11 mouse cellular contexts compared by ENCODE assay signal in the genomic region with DNA sequence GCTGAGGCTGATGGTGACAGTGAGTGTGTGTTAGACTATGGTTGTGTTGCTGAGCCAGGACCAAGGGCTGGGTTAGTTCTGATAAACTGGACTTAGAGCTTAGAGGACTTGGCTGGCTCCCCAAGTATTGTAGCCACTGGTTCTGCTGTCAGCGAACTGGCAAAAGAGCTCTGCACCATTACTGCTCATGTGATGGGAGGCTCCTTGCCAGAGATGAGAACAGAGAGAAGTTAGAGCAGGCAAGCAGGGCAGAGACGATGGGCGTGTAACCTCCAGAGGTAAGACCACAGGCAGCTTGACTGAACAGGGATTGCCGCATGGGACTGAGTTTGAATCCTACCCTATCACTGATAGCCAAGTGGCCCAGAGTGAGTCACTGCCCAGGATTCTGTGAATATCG. TPM values are rescaled to one million over a fixed set of nuclear protein-coding genes. Genes with fewer than 3 reads are reported as not detected.
DNase-seq lines count a peak whose midpoint lies in the region; ATAC-seq lines count a peak whose summit lies in the region.
"Had no signal": no experiment of that assay in that cellular context is flagged by ENCODE, and none has a peak within 500 bp of the region (broad histone marks: within the 10 kb centered on the region; RNA-seq: fewer than 3 reads in every experiment).

No protein-coding gene starts in this region.

- WGBS in hindbrain, embryonic 13.5 days, result 94% methylated on average over 5 of the region's 5 CpGs
- 88% methylated on average over 5 of the region's 5 CpGs for WGBS in hindbrain, embryonic 16.5 days
- 76% methylated on average over 5 of the region's 5 CpGs for WGBS in liver, embryonic 13.5 days (ENCODE audit: insufficient replicate concordance)
- WGBS in liver, embryonic 12.5 days (ENCODE audit: insufficient replicate concordance), result 76% methylated on average over 5 of the region's 5 CpGs
- 95% methylated on average over 5 of the region's 5 CpGs for WGBS in kidney, embryonic 15.5 days

- H3K4me1 ChIP-seq in hindbrain, embryonic 13.5 days (replicated peaks), result peaks cover 24% of the 10 kb centered on the region
- peaks cover 8% of the 10 kb centered on the region for H3K4me1 ChIP-seq in hindbrain, embryonic 16.5 days (ENCODE audit: control insufficient read depth, insufficient read depth, low read depth, low read length)
- peaks cover 34% of the 10 kb centered on the region for H3K4me1 ChIP-seq in liver, embryonic 13.5 days (replicated peaks)
- H3K4me1 ChIP-seq in liver, embryonic 12.5 days, result peaks cover 34% of the 10 kb centered on the region
- H3K4me1 ChIP-seq in kidney, embryonic 15.5 days, result peaks cover 33% of the 10 kb centered on the region

- H3K9me3 ChIP-seq in hindbrain, embryonic 13.5 days, result no peaks in the 10 kb centered on the region
- H3K9me3 ChIP-seq in hindbrain, embryonic 16.5 days (ENCODE audit: control insufficient read depth, low read length), result no peaks in the 10 kb centered on the region
- H3K9me3 ChIP-seq in liver, embryonic 13.5 days (replicated peaks), result no peaks in the 10 kb centered on the region
- no peaks in the 10 kb centered on the region for H3K9me3 ChIP-seq in liver, embryonic 12.5 days (replicated peaks)
- H3K9me3 ChIP-seq in kidney, embryonic 15.5 days (replicated peaks), result no peaks in the 10 kb centered on the region
- H3K9me3 ChIP-seq: megakaryocyte, embryonic 14.5 days had no signal

- DNase-seq in liver, embryonic 13.5 days, result no peak
- DNase-seq in heart, adult 9 months (ENCODE audit: low spot score in 2 of 2), result peak; percentile 57 to 66
- DNase-seq in ovary, adult 18-20 months (ENCODE audit: low spot score), result no peak
- DNase-seq: adrenal gland, postnatal 10 days had no signal

- H3K4me3 ChIP-seq in hindbrain, embryonic 13.5 days, result no peak overlapping the region
- H3K4me3 ChIP-seq in hindbrain, embryonic 16.5 days (ENCODE audit: low read length), result no peak overlapping the region
- H3K4me3 ChIP-seq in liver, embryonic 13.5 days (replicated peaks), result no peak overlapping the region
- no peak overlapping the region for H3K4me3 ChIP-seq in liver, embryonic 12.5 days
- no peak overlapping the region for H3K4me3 ChIP-seq in kidney, embryonic 15.5 days (replicated peaks)

- no peaks in the 10 kb centered on the region for H3K27me3 ChIP-seq in hindbrain, embryonic 13.5 days
- H3K27me3 ChIP-seq in hindbrain, embryonic 16.5 days (replicated peaks; ENCODE audit: control insufficient read depth, insufficient read depth, low read length), result no peaks in the 10 kb centered on the region
- H3K27me3 ChIP-seq in liver, embryonic 13.5 days, result no peaks in the 10 kb centered on the region
- no peaks in the 10 kb centered on the region for H3K27me3 ChIP-seq in liver, embryonic 12.5 days (replicated peaks)
- no peaks in the 10 kb centered on the region for H3K27me3 ChIP-seq in kidney, embryonic 15.5 days
- H3K27me3 ChIP-seq: megakaryocyte, embryonic 14.5 days; Patski had no signal

- H3K27ac ChIP-seq in hindbrain, embryonic 13.5 days, result peak overlapping the region; percentile 20; the same call in 1 of the 2 replicates
- no peak overlapping the region for H3K27ac ChIP-seq in hindbrain, embryonic 16.5 days (ENCODE audit: low read depth, low read length)
- H3K27ac ChIP-seq in liver, embryonic 13.5 days, result peak overlapping the region; percentile 29; the same call in 1 of the 2 replicates
- H3K27ac ChIP-seq in liver, embryonic 12.5 days, result no peak overlapping the region
- peak overlapping the region; percentile 93; the same call in 1 of the 2 replicates for H3K27ac ChIP-seq in kidney, embryonic 15.5 days

- no peak for ATAC-seq in hindbrain, embryonic 13.5 days (ENCODE audit: low FRiP score)
- no peak for ATAC-seq in hindbrain, embryonic 16.5 days
- ATAC-seq in liver, embryonic 13.5 days (ENCODE audit: low read depth), result no peak
- ATAC-seq in liver, embryonic 12.5 days, result no peak
- ATAC-seq in kidney, embryonic 15.5 days (replicated peaks; ENCODE audit: low FRiP score), result no peak
- ATAC-seq in erythroblast, adult 5-6 weeks (replicated peaks; ENCODE audit: low FRiP score, poor library complexity, severe bottlenecking), result no peak
- ATAC-seq: Patski had no signal

- H3K4me2 ChIP-seq in hindbrain, embryonic 13.5 days, result no peak overlapping the region
- H3K4me2 ChIP-seq in hindbrain, embryonic 16.5 days (ENCODE audit: low read length), result no peak overlapping the region
- no peak overlapping the region for H3K4me2 ChIP-seq in liver, embryonic 13.5 days
- H3K4me2 ChIP-seq in liver, embryonic 12.5 days, result no peak overlapping the region
- H3K4me2 ChIP-seq in kidney, embryonic 15.5 days, result no peak overlapping the region

- H3K36me3 ChIP-seq in hindbrain, embryonic 13.5 days, result peaks cover 29% of the 10 kb centered on the region
- no peaks in the 10 kb centered on the region for H3K36me3 ChIP-seq in hindbrain, embryonic 16.5 days (ENCODE audit: control insufficient read depth, insufficient read depth, low read length)
- H3K36me3 ChIP-seq in liver, embryonic 13.5 days, result no peaks in the 10 kb centered on the region
- H3K36me3 ChIP-seq in liver, embryonic 12.5 days, result no peaks in the 10 kb centered on the region
- no peaks in the 10 kb centered on the region for H3K36me3 ChIP-seq in kidney, embryonic 15.5 days

- H3K9ac ChIP-seq in hindbrain, embryonic 13.5 days, result no peak overlapping the region
- no peak overlapping the region for H3K9ac ChIP-seq in hindbrain, embryonic 16.5 days (ENCODE audit: low read depth, low read length)
- H3K9ac ChIP-seq in liver, embryonic 13.5 days, result no peak overlapping the region
- no peak overlapping the region for H3K9ac ChIP-seq in liver, embryonic 12.5 days
- H3K9ac ChIP-seq in kidney, embryonic 15.5 days, result no peak overlapping the region

RNA-seq across cellular contexts. Expression of a gene that starts 51.6 kb away (rescaled TPM):
- polyA plus RNA-seq in hindbrain, embryonic 13.5 days (2015; fragmentation: Nextera tagmentation; extraction: Ambion mirVana), result 46.1 and 48.6 TPM in 2 replicates
- polyA plus RNA-seq in hindbrain, embryonic 16.5 days (2015; fragmentation: Nextera tagmentation; extraction: Ambion mirVana), result 42.6 and 47.6 TPM in 2 replicates
- polyA plus RNA-seq in liver, embryonic 13.5 days (2015; fragmentation: Nextera tagmentation; extraction: Ambion mirVana), result 2.6 and 3.7 TPM in 2 replicates
- polyA plus RNA-seq in liver, embryonic 12.5 days (2016; fragmentation: Nextera tagmentation; extraction: Ambion mirVana), result 3.9 and 4.2 TPM in 2 replicates
- 13.3 and 14.6 TPM in 2 replicates for polyA plus RNA-seq in kidney, embryonic 15.5 days (2015; fragmentation: Nextera tagmentation; extraction: Ambion mirVana)
- total RNA-seq in erythroblast, adult 5-6 weeks (2015; ENCODE audit: low replicate concordance), result 0.63 and 1.3 TPM in 2 replicates
- total RNA-seq in erythroblast, adult 5-6 weeks (2017; ENCODE audit: low replicate concordance), result 0.56 and 1.1 TPM in 2 replicates

Comparison
In these comparisons a context has a peak if more than half of its experiments do, and no peak if none do; other contexts are left out.
1. H3K27ac ChIP-seq: peak in hindbrain, embryonic 13.5 days (single experiment), liver, embryonic 13.5 days (single experiment) and kidney, embryonic 15.5 days (single experiment); none in hindbrain, embryonic 16.5 days (single experiment) and liver, embryonic 12.5 days (single experiment).
2. DNase-seq: peak in heart, adult 9 months (2 of 2); none in liver, embryonic 13.5 days (single experiment) and ovary, adult 18-20 months (single experiment).